Mouse (Mus musculus): ENCODE measurements around the gene Cers6. TPM values are rescaled to one million over a fixed set of nuclear protein-coding genes. Genes with fewer than 3 reads are reported as not detected.

The Cers6 gene
- polyA plus RNA-seq, 1 experiment from 2014 or later = 28.3 TPM

DNA sequence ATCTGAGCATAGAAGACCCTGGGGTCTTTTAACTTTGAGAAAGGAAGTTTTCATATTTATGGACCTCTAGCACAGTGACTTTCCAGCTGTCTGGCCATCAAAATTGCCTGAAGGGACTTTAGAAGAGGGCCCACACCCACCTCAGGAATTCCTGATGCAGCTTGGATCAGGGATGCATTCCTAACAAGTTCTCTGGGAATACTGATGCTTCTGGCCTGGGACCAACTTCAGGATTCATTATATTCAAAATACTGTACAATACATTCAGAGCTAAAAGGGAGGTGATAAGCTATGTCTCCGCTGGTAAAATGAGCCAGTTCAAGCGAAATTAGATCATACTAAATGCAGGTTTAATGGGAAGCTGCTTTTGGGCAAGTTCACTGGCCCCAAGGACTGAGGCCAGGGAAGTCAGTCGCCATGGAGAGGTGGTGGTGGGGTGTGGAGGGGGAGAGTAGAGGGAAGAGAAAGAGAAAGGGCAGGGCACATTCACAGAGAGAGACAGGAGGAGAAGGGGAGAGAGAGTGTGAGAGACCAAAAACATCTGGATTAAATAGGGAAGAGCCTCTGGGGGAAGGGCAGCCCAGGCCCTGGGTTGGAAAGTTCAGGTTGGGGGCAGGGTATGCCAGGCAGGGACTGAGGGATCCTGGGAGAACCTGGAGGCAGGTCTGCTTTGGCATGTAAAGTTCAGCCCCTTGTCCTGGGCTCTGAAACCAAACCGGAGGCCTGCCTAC is 24.7 kb downstream of the Cers6 start:
- Histone ChIP-seq H3K36me3 (no peaks in the 10 kb centered on the region), H3K9me3 (no peaks in the 10 kb centered on the region), H3K27ac (peak overlapping the region; percentile 28; the same call in 1 of the 2 replicates), H3K4me2 (replicated peaks) (peak overlapping the region; percentile 25; the same call in 1 of the 2 replicates), H3K4me1 (peaks cover 27% of the 10 kb centered on the region), H3K27me3 (no peaks in the 10 kb centered on the region), H3K4me3 (no peak overlapping the region), H3K9ac (no peak overlapping the region)
- peak; percentile 69 for ATAC-seq (ENCODE audit: low FRiP score, low read depth)
- 18% methylated on average over 4 of the region's 4 CpGs for WGBS

DNA sequence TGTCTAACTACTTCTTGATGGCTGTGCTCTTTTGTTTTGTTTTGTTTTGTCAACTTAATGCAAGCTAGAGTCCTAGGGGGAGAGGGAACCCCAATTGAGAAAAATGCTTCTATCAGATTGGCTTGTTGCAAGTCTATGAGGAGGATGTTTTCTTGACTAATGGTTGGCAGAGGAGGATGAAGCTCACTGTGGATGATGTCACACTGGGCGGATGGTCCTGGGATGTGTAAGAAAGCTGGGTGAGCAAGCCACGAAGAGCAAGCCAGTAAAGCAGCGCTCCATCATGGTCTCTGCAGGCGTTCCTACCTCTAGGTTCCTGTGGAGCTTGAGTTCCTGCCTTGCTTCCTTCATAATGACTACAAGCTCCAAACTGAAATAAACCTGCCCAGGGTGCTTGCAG is 25.4 kb downstream of the Cers6 start:
- Histone ChIP-seq H3K36me3 (no peaks in the 10 kb centered on the region), H3K27ac (no peak overlapping the region), H3K9ac (no peak overlapping the region), H3K4me1 (peaks cover 27% of the 10 kb centered on the region), H3K27me3 (no peaks in the 10 kb centered on the region), H3K4me3 (no peak overlapping the region), H3K9me3 (no peaks in the 10 kb centered on the region), H3K4me2 (replicated peaks) (no peak overlapping the region)
- 0 out of 2 replicates have a peak, but pooled peaks have one; percentile 26 for ATAC-seq (ENCODE audit: low FRiP score, low read depth)
- 71% methylated on average over 4 of the region's 4 CpGs for WGBS

DNA sequence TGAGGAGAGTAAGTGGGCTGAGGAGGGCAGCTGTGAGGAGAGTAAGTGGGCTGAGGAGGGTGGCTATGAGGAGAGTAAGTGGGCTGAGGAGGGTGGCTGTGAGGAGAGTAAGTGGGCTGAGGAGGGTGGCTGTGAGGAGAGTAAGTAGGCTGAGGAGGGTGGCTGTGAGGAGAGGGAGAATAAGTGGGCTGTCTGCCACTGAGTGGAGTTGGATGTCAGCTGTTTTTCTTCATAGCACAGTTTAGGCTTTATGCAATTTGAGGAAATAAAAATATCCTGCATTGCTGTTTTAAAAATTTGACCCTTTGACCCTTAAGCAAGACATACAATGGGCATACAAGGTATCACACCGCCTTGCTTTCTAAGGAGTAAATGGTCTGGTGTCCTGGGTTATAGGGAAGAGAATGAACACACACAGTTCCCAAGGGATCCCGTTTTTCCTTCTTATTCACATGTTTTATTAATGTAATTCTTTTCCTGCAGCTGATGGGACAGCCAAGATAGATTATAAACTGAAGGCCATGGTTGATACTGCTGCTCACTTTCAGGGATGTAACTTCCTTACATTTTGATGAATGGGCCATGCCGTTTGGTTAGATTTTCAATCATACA is 27.0 kb downstream of the Cers6 start:
- Histone ChIP-seq H3K36me3 (no peaks in the 10 kb centered on the region), H3K9ac (no peak overlapping the region), H3K9me3 (no peaks in the 10 kb centered on the region), H3K27ac (no peak overlapping the region), H3K4me3 (no peak overlapping the region), H3K27me3 (no peaks in the 10 kb centered on the region), H3K4me1 (peaks cover 27% of the 10 kb centered on the region), H3K4me2 (replicated peaks) (no peak overlapping the region)
- no peak for ATAC-seq (ENCODE audit: low FRiP score, low read depth)
- 85% methylated on average over 3 of the region's 3 CpGs for WGBS

DNA sequence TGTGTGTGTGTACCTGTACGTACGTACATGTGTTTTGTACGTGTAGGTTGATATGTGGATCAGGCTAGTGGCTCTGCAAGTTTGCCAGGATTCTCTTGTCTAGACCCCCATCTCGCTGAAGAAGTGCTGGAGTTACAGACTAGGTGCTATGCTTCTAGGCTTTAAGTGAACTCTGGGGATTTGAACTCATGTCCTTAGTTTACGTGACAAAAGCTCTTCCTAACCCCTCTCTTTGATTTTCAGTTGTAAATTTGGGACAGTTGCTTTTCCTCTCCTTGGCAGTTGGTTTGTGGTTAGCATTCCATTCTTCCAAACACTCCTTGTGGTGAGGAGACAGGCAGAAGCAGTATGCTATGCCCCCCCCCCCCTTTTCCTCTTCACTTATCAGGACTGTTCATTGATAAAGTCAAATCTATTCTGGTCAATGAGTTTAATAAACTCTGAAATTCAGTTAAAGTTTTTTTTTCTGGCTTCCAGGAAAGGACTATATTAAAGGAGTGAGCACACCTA is 28.5 kb downstream of the Cers6 start:
- Histone ChIP-seq H3K4me3 (no peak overlapping the region), H3K4me1 (peaks cover 27% of the 10 kb centered on the region), H3K36me3 (no peaks in the 10 kb centered on the region), H3K4me2 (replicated peaks) (no peak overlapping the region), H3K9me3 (no peaks in the 10 kb centered on the region), H3K9ac (no peak overlapping the region), H3K27me3 (no peaks in the 10 kb centered on the region), H3K27ac (no peak overlapping the region)
- 67% methylated on average over 3 of the region's 5 CpGs for WGBS
- no peak for ATAC-seq (ENCODE audit: low FRiP score, low read depth)

DNA sequence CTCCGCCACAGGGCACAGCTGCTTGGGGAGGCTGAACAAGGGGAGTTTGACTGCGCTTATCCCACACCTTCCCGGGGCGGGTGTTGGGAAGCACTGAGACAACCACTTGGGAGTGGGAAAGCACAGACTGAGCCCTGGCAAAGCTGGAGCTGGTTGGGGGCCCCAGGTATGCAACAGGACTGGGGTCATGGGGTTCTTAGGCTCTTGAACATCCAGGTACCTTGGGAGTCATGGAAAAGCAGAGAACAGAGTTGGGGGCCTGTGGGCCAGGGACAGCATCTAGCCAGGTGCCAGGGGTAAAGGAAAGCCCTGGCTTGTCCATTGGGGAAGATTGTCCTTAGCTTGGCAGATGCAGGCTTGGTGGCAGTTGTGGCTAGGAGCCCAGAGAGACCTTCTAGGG is 31.2 kb downstream of the Cers6 start:
- WGBS = 90% methylated on average over 4 of the region's 4 CpGs
- no peak for ATAC-seq (ENCODE audit: low FRiP score, low read depth)
- H3K36me3 ChIP-seq = no peaks in the 10 kb centered on the region

DNA sequence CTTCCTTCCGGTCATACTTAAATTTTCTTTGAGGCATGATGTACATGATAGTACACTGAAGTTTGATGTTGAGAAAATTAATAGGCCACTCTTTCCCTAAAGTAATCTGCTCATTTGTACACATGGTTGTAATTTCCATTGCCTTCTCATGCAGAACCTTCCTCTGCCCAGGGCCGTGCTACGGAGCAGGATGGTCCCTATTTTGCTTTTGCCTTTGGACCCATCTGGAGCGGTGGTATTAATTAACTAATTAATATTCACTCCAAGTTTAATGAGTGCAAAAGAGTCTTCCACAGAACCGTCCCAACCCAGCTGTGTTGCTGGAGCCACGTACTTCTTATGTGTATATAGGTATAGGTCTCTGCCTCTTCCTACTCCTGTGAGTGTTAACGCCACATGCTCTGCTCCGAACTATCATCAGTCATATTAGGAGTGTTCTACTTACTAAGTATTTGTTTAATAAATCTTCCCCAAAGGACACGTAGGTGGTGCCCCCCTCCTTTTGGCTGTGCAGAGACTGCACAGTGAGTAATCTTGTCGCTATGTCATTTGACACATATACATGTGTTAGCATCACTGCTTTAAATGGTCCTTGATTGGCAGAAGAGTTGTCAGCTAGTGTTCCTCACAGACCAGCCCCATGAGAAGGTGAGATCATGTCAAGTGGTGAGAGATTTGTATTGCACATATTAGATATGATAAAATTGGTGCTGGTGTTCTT is 34.0 kb downstream of the Cers6 start:
- no peaks in the 10 kb centered on the region for H3K36me3 ChIP-seq
- H3K4me3 ChIP-seq = no peak overlapping the region
- no peak overlapping the region for H3K27ac ChIP-seq
- H3K9me3 ChIP-seq = no peaks in the 10 kb centered on the region
- H3K9ac ChIP-seq = no peak overlapping the region
- no peak for ATAC-seq (ENCODE audit: low FRiP score, low read depth)
- H3K27me3 ChIP-seq = no peaks in the 10 kb centered on the region
- peaks cover 16% of the 10 kb centered on the region for H3K4me1 ChIP-seq
- no peak overlapping the region for H3K4me2 ChIP-seq (replicated peaks)
- WGBS = 81% methylated on average over 10 of the region's 10 CpGs

More for the DNA sequence above, 31.2 kb downstream of the Cers6 start:
- H3K4me1 ChIP-seq = peaks cover 23% of the 10 kb centered on the region
- H3K9me3 ChIP-seq = no peaks in the 10 kb centered on the region
- no peak overlapping the region for H3K9ac ChIP-seq
- H3K27ac ChIP-seq = no peak overlapping the region
- no peak overlapping the region for H3K4me2 ChIP-seq (replicated peaks)
- no peaks in the 10 kb centered on the region for H3K27me3 ChIP-seq
- H3K4me3 ChIP-seq = no peak overlapping the region

DNA sequence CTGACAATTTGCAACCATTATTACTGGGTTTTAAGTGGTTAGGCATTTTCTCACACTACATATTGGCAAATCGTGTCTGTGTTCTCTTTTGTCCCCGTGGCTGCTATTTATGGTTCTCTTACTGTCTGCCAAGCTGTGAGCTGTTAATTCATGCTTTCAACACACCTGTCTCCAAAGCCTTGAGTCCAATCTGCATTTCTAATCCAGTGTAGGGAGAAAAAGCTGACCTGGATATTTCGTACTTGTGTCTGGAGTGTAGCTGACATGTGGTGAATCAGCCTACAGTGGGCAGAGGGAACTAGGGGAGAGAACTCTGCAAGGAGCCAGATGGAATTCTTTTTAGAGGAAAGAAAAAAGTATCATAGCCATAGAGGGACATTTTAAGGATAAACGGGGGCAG is 35.0 kb downstream of the Cers6 start:
- peaks cover 19% of the 10 kb centered on the region for H3K4me1 ChIP-seq
- H3K36me3 ChIP-seq = no peaks in the 10 kb centered on the region
- H3K27ac ChIP-seq = no peak overlapping the region
- ATAC-seq (ENCODE audit: low FRiP score, low read depth) = no peak; the same call in 1 of the 2 replicates
- H3K4me3 ChIP-seq = no peak overlapping the region
- no peaks in the 10 kb centered on the region for H3K9me3 ChIP-seq
- no peak overlapping the region for H3K4me2 ChIP-seq (replicated peaks)
- H3K27me3 ChIP-seq = no peaks in the 10 kb centered on the region
- WGBS = 41% methylated on average over 4 of the region's 4 CpGs
- H3K9ac ChIP-seq = no peak overlapping the region

DNA sequence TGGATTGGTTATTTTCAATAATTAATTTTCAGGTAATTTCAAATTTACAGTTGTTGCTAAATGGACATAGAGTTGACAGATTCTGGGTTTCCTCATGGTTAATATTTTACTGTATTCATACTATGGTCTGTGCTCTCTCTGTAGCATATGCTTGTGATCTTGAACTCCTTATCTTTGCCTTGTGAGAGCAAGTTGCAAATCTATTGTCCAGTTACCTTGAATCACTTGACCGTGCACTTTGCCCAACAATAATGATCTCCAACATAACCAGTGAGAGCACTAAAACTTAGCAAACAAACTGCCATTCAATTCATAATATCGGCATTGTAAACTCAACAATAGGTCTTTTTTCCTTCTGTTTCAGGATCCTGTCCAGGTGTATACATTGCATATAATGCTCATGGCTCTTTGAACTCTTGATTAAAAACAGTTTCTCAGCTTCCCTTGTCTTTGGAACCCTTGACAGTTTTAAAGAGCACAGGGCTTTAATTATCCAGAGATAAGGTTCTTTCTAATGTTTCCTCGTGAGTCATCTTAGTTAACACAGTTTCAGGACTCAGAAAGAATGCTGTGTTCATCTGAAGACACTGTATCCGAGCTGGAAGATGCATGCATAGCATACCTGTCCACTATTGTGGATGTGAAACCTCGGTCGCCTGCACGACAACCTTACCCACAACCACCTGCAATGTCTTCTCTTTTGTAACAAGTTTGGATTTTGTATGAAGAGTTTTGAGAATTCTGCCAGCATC is 38.7 kb downstream of the Cers6 start:
- Histone ChIP-seq H3K9me3 (no peaks in the 10 kb centered on the region), H3K36me3 (no peaks in the 10 kb centered on the region), H3K9ac (no peak overlapping the region), H3K4me3 (no peak overlapping the region), H3K4me1 (peaks cover 19% of the 10 kb centered on the region), H3K4me2 (replicated peaks) (no peak overlapping the region), H3K27ac (no peak overlapping the region), H3K27me3 (no peaks in the 10 kb centered on the region)
- ATAC-seq (ENCODE audit: low FRiP score, low read depth) = no peak
- WGBS = 81% methylated on average over 7 of the region's 7 CpGs

DNA sequence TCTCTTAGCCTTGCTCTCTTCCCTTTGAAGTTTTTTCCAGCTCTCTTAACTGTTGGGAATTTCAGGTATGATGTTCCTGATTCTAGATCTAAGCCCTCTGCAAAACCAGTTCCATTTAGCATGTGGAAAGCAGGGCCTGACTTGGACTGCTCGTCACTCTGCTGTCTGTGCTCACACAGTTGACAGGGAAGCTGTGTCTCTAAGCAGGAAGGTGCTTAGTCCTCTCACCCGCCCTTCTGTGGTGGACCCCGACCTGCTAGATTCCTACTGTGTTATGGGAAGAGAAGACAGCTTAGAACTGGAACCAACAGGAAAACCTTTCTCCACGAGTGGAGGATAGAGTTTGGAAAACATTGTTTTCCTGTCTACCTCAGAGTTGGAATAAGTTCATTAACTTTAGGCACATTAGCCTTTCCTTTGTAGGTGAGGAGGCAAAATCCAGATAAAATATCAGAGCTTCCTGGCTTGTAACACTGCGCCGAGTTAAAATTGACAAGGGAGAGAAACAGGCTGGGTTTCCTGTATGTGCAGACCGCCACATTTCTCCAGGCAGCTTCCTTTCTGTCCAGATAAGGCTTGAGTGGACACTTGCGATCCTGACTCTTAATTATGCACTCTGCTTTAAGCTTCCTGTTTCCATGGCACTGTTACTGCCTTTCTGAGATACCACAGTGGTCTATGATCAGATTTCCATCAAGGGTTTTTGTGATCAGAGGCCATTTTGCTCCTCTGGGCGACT is 39.6 kb downstream of the Cers6 start:
- Histone ChIP-seq H3K4me1 (peaks cover 13% of the 10 kb centered on the region), H3K4me2 (replicated peaks) (no peak overlapping the region), H3K9ac (no peak overlapping the region), H3K9me3 (no peaks in the 10 kb centered on the region), H3K36me3 (no peaks in the 10 kb centered on the region), H3K27me3 (no peaks in the 10 kb centered on the region), H3K4me3 (no peak overlapping the region), H3K27ac (no peak overlapping the region)
- WGBS = 73% methylated on average over 9 of the region's 9 CpGs
- no peak for ATAC-seq (ENCODE audit: low FRiP score, low read depth)

DNA sequence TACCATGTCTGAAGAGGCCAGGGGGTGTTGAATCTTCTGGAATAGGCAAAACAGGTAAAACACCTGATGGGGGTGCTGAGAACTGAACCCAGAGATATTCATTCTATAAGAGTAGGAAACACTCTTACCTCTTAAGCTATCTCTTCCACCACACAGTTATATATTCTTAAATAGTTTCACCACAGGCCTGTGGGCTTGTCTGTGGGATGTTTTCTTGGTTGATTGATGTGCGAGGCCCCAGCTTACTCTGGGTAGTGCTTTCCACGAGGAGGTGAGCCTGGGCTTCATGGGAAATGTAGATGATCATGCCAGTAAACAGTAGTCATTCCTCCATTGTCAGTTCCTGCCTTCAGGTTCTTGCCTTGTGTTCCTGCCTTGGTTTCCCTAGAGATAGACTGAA is 40.5 kb downstream of the Cers6 start:
- H3K27ac ChIP-seq = no peak overlapping the region
- no peak for ATAC-seq (ENCODE audit: low FRiP score, low read depth)
- no peak overlapping the region for H3K9ac ChIP-seq
- H3K36me3 ChIP-seq = no peaks in the 10 kb centered on the region
- 0 out of 2 replicates have a peak, but pooled peaks cover 3% of the 10 kb centered on the region for H3K9me3 ChIP-seq
- 92% methylated on average over 2 of the region's 2 CpGs for WGBS
- no peaks in the 10 kb centered on the region for H3K27me3 ChIP-seq
- H3K4me3 ChIP-seq = no peak overlapping the region
- H3K4me2 ChIP-seq (replicated peaks) = no peak overlapping the region
- H3K4me1 ChIP-seq = 0 out of 2 replicates have a peak, but pooled peaks cover 4% of the 10 kb centered on the region

DNA sequence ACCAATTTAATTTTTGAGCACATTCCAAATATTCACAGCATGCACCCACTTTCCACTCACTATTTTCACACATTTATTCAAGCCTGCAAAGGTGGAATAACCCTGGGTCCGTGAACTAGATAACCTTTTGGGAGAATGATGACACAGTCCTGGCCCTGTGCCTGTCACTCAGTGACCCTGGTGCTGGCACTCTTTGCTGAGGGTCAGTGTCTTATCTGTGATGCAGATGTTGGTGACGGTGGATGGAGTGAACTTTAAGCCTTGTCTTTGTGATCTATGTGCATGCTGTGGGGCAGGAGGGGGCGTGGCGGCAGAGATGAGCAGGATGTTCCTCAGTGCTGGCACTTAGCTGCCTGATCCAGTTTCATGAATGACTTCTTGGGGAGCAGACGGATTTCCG is 41.3 kb downstream of the Cers6 start:
- Histone ChIP-seq H3K27ac (no peak overlapping the region), H3K9ac (no peak overlapping the region), H3K4me2 (replicated peaks) (no peak overlapping the region), H3K27me3 (no peaks in the 10 kb centered on the region), H3K4me1 (0 out of 2 replicates have a peak, but pooled peaks cover 3% of the 10 kb centered on the region), H3K36me3 (no peaks in the 10 kb centered on the region), H3K4me3 (no peak overlapping the region), H3K9me3 (0 out of 2 replicates have a peak, but pooled peaks cover 3% of the 10 kb centered on the region)
- WGBS = 77% methylated on average over 6 of the region's 6 CpGs
- no peak for ATAC-seq (ENCODE audit: low FRiP score, low read depth)

All from limb, embryonic 13.5 days (tissue).